Mouse (Mus musculus) small intestine, adult 2 months (tissue): Measurements from ENCODE around the gene Ccdc92b.

Experiments
- CTCF ChIP-seq: fragments of 200-500 bp; IDR thresholded peaks from 2 replicates; pipeline ENCODE4 v1.5.1; 2012; ENCODE audit warnings: low read depth, mild to moderate bottlenecking, control low read depth, inconsistent platforms, low read length, moderate library complexity, mixed read lengths; ENCODE audit not compliant: insufficient replicate concordance, insufficient read length; ENCODE audit errors: extremely low read depth
- POLR2A ChIP-seq: fragments of 200-500 bp; IDR thresholded peaks from 2 replicates; pipeline ENCODE4 v1.6.1; 2012; ENCODE audit warnings: low read depth, mild to moderate bottlenecking, control low read depth, inconsistent platforms, low read length, moderate library complexity

DNA sequence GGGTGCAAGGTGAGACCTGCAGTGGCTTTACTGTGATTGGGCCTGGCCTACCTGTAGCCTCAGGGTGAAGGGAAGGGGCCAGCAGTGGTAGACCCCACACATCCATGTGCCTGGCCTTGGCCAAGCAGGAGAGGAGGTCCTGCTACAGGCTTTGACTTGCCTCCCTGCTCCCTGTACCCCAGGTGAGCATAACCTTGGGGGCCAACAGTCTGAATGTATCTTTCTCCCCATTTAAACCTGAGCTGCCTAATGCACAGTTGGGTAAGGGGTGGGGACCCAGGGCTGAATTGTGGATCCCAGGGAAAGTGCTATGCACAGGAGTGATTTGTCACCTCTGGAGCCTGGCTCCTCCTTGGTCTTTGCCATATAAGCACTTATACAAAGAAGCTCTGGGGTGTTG is 50.7 kb downstream of the Ccdc92b start:
- no peak for TF ChIP-seq CTCF
- no peak for TF ChIP-seq POLR2A
